Mouse (Mus musculus) CD8-positive naive resting alpha-beta T cell, adult 2 months (primary cell): Measurements from ENCODE around the gene Tigit.

Experiments
- DNase-seq, 2 experiments: peaks; one replicate each; pipeline ENCODE4 v3.0.0; 2022; ENCODE audit warnings: low read depth in 2 of 2, low spot score in 2 of 2

The Tigit gene

DNA sequence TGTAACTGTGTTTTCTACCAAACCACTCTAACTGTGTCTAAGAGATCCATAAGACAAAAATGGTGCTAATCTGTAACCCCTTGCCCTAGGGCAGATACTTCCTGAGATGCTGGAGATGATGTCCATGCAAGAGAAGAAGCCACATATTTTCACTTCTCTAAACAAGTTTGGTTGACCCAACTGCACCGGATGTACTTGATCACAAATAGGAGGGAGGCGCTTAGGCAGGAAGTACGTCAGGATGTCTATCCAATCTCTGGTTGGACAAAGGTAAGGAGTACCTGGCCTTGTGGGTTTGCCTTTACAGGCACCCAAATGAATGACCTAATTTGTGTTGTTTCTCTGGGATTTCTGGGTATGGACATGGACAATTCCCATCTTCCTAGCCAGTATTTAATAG lies 4.3 kb upstream of the Tigit start:
- no peak for DNase-seq

DNA sequence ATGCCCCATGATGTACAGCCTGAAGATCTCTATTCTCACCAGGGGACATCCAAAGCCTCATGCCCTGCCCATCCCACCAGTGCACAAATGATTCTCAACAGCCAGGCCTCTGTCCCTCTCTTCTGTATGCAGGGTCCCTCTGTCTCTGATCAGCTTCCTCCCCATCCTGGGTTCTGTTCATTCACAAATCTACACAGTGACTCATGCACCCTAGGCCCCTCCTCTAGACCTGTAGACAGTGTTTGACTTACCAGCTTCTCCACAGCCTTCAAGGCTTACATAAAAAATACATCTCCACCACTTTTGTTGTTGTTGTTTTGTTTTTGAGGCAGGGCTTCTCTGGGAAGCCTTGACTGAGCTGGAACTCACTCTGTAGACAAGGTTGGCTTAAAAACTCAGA lies 915 bp upstream of the Tigit start:
- no peak for DNase-seq

DNA sequence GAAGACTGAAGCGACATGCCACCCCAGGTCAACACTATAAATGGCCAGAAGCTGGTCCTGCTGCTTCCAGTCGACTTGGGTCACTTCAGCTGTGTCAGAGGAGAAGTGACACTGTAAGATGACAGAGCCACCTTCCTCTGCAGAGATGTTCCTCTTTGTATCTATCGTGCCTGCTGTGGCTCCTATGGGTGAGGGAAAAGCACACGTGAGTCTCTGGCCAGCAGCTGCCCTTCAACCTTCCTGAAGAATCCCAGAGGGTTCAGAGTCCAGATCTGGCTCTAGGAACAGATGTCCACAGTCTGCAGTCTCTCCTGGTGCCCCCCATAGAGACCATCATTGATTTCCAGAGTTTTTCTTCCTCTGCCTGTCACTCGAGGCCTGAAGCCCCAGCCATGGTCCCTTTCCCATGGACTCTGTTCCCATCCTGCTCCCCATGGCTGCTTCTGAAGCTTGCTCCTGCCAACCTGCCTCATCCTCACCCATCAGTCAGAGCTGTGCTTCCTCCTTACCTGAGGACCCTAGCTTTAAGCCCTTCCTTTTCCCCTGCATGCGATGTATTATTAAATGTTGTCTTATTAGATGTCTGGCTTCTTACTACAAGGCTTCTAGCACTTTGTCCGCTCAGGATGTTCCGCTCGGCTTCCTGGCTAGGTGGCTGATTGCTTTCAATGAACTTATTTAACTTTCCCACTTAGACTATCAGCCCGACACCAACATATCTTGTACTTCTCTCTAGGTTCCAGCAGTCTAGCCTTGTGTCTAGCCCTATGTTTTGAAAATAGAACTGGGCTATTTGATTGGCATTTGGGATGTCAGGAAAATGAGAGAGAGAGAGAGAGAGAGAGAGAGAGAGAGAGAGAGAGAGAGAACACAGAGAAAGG lies 1.6 kb downstream of the Tigit start:
- no peak for DNase-seq

DNA sequence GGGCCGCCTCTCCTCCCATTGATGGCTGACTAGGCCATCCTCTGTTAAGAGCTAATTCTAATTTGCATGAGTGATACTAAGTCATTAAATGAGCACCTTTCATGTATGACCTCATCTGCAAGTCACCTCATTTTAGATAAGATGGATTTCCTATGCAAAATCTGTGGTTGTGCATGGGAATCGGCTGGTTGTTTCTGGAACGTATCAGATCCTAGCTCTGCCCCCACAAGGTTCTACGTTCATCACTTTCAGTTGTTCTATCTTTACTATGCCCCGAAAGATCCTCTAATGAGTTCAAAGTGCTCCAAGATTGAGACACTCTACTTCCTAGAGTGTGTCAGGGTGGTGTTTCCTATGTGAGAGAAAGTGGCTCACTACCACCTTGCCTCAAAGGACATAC lies 2.4 kb downstream of the Tigit start:
- no peak for DNase-seq

DNA sequence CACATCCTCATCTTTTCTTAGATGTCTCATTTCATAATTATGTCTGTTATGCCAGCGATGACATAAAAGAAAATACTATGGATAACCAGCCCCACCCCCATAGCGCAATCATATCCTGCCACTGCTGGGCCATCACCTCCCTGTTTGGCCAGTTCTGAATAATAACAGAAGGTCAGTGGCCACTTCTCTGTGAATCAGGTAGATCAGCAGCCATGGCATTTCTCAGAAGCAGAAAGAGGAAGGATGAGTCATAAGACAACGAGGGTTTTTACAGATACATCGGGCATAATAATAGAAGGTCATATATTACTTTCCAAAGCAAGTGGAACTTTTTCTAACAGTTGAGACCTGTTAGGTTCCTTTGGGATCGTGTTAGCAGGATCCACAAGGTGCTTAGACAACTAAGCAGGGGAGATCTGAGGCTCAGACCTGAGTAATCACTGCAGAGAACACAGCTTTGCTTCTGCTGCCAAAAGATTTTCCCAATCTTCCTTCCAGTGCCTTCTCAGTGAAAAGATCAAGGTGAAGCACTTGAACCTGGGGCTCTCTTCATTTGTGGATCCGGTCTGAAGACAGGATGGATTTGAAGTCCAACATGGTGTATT lies 8.7 kb downstream of the Tigit start:
- DNase-seq, result no peak

DNA sequence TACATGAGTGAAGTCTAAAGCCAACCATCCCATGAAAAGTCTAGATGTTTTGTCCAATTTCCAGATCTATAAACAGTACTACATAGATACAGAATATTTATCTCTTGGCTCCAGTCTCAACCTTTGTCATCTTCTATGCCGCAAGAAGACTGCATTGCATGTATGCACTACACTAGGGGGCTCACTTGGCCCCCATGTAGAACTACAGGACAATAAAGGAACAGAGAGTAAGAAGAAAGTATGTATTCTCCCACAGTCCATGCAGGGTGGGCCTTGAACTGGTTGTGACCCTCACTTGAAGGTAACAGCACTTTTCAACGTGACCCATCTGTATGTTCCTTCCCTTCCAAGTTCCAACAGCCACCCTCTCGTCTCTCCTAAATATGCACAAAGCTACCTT lies 9.7 kb downstream of the Tigit start:
- no peak for DNase-seq

DNA sequence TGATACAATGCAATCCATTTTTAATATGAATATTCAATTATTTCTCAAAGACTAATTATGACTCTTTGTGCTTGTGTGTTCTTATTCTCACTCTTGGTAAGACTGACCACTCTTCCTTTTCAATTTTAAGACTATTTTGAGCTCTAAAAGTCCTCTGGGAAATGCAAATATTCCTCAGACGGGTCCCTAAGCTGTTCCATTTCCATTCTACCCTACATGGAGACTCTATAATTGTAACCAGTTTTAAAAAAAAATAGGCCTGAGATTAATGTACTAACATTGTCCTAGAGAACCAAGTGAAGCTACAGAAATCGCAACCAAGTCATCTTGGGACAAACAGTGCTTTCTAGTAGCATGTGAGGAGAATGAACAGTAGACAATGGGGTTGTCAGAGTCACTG lies 10.7 kb downstream of the Tigit start:
- no peak for DNase-seq

DNA sequence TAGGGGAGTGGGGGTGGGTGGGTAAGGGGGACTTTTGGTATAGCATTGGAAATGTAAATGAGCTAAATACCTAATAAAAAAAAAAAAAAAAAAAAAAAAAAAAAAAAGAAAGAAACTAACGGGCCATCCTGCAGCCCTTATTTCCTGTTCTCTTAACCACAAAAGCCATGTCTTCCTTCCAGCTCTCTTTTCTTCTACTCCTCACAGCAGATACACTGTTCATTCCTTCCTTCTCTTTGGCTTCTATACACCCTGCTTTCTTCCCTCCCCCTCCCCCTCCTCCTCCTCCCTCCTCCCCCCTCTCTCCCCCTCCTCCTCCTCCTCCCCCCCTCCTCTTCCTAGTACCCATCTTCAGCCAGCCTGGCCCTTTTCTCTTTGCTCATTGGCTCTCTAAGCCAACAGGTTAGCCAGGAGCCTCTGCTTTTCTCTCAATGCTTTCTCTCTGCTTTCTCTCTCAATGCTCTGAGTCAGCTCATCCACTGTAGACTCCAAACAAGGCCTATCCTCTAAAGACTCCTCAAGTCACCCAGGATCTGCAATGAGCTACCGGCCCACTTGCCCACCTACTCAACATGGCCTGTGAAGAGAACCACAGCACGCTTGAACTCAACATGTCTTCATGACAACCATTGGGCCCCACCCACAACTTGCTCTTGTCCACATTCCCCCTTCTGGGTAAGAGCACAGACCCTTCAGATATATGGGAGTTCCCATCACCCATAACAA lies 13.4 kb downstream of the Tigit start:
- DNase-seq, result no peak

DNA sequence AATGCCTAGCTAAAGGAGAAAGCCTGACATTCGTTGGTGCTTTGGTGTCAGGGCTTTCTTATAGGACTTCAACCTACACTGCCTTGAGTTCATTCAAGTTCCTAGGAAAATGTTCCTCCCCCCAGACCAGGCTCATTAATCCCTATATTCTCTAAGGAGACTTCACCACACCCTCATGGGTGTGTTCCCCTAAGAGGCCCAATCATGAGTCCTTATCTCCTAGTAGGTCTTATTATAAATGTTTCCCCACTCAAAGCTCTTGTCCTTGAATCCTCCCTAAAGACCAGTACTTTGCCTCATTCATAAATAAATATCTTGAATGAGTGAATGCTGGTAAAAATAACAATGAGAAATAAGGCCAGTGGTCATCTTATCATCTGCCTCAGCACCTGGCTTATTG lies 16.3 kb downstream of the Tigit start:
- no peak for DNase-seq

DNA sequence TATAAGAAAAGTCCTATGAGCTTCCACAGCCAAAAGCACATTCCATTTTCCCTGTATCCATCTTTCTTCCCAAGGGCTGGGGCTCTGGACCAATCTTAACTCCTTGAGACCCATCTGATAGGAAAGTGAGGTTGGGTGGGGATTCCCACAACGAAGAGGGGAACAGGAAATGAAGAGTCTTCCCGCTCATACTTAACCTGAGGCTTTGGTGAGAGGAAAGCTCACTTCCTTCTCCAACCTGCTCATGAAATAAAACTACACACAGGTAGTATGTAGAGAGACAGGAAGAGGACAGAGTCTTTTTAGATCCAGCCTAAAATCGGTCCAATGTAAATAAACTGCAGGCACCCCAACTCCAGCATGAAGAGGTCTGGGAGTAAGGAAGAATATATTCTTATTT lies 17.0 kb downstream of the Tigit start:
- DNase-seq, result no peak

DNA sequence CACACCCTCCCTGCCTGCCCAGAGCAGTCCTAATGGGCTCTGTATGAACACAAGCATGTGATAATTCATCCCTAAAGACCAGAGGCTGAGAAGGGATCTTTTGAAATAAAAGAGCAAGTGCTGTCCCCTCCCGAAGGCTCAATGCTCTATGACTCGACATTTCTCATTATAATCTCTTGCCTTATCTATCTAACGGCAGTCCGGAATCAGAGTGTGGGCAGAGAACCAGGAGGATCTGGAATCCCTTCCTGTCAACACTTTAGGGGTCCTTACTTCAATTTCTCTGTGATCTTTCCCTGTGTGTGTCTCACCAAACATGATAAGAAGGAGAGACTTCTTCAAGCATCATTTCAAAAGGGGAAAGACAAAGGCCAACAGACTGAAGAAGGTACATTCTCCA lies 18.1 kb downstream of the Tigit start:
- DNase-seq, result no peak

DNA sequence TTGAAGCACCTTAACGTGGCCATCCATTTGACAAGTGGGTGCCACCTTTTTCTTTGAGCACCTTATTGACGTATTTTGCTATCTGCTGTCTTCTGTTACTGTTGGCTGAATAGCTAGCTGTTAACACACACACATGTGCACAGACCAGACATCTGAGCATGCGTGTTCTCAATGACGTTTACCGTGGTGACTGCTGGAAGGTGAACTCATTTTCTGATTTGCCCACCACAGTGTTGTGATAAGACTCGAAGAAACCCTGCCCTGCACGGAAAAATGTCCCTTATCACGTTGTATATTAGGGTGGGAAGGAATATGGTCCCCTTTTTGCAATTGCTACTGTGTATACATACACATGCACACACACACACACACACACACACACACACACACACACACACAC lies 22.7 kb downstream of the Tigit start:
- DNase-seq, result no peak

DNA sequence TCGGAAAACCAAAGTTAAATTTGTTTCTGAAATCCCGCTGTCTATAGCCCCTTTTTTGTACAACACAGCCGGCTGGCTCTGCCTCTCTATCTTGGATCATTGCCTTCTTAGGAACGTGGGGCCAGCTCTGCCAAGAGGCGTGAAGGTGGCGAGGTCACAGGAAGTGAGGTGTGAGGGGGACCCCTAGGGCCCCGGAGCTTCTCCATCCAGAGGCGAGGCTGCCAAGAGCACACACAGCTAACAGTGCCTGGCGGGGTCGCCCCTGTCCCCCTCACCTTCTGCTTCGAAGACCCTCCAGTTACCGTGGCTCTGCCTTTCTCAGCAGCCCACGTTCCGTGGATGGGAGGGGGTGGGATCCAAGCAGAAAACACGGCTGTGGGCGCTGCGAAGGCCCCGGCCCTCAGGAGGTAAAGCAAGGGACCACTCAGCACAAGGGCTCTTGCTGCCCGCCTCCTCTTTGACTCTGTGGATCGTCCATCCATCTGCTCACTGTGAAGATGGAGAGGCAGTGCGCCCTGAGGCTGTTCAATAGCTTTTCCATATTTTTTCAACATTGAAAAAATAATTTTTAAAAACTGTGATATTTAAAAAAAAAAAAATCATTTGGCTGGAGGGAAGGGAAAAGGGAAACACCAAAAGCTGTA lies 25.4 kb downstream of the Tigit start:
- DNase-seq, result no peak

DNA sequence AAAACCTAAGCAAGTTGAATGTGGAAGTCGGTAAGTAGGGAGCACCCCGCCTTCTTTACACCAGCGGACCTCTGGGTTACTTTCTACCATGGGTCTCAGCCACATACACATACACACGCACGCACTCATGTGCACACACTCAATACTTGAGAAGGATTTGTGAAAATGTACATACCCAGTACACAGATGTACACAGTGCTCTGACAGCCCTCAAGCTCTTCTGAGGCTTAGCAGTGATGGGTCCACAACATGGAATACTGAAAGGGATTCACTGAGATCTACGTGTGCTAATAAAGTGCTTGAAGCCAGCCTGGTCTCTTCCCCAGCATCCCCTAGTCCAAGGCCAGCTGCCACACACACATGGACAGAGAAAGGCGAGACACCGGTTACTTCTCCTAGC lies 26.7 kb downstream of the Tigit start:
- no peak for DNase-seq

DNA sequence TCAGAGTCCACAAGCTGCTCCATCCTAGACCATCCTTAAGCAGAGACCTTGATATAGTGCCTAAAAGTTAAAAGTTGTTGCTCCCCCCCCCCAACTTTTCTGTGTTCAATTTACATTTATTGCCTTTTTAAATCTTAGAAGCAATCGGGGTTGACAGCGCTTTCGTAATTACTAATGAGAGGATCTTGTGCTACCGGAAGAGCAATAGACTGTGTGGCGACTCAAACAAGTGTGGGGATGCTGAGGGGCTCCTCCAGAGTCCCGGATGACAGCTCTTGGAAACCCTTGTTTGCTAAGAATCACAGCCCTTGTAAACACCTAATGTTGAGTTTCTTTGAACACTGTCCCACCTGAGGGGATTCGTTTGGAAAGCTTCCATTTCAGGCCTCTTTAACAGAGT lies 29.9 kb downstream of the Tigit start:
- no peak for DNase-seq

DNA sequence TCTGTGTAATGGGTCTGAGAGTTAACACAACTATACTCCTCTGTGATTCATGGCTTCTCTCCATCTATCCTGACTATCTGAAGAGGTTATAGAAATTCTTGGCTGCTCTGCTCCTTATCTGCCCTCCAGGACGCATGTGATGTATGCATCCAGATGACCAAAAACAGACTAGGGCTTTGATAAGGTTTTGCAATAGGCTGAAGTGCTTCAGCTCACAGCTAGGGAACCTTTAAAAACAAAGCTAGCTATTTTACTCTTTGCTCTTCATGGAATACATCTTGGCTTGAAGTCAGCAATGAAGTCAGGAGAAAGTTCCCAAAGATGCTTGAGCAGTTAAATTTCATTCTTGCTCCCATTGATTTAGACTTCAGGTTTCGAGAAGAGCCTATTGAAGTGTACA lies 32.2 kb downstream of the Tigit start:
- DNase-seq, result no peak

DNA sequence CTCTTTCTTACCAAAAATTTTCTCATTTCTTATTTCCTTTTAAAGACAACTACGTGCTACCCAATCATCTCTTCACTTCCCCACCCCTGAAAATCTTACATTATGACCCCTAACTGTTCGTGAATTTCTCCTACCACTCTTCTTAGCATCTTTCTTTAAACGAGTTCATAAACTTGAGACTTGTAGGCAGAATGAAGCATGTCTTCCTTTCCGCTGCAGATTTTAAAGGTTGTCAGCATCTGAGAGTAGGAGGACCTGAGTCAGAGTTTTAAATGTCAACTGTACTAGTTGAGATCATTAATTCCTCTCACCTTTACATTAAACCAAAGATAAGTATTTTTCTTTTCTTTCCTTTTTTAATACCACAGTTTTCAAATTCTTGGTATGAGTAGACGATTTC lies 35.3 kb downstream of the Tigit start:
- no peak for DNase-seq

DNA sequence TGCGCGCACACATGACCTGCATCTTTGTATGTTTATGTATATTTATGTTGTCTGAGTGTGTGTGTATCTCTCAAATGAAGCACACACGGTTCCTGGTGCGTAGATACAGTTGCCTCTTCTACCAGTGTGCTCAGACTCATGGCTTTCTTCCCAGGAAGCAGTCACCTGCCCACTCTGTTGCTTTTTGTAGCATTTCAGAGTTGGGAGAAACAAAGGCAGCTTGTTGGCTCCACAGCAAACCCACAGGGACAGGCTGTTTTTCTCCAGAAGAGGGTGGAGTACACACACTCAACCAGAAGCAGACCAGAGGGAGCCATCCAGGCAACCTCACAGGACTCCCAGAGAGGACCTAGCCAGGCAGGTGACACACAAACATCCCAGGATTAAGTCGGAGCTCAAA lies 38.0 kb downstream of the Tigit start:
- DNase-seq, result no peak

DNA sequence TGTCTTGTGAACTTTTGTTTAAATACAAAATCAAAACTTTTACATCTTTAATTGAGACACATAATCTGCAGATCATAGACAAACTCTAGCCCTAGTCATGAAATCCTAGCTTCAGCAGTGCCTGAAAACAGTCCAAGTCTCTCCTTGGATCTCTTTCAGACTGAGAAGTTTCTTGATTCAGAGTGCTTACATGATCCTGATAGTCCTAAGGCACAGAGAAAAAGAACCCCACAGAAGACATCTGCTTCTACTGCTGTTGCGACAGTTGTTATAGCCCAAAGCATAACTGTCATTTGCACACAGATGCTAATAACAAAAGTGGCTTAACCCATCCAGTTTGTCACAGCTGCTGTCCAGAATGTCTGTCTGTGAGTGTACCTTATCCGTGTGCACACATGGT lies 38.7 kb downstream of the Tigit start:
- no peak for DNase-seq

DNA sequence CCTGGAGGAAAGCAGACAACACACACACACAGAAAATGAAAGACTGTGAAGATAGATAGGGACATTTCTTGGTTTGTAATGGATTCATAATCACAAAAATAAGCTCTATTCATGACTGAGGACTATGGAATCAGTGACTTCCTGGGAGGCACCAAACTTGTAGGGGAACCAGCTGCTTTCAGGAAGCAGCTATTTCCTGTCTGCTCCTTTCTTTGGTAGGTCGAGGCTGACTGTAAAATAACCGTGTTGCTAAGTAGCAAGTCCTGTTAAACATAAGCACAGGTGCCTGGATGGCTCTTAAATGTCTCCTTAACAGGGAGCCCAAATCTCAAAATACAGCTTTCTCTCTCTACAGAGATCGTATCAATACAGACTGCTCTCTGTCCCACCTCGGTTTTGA lies 39.1 kb downstream of the Tigit start:
- peak in 1 of 2 experiments; percentile 5 for DNase-seq

DNA sequence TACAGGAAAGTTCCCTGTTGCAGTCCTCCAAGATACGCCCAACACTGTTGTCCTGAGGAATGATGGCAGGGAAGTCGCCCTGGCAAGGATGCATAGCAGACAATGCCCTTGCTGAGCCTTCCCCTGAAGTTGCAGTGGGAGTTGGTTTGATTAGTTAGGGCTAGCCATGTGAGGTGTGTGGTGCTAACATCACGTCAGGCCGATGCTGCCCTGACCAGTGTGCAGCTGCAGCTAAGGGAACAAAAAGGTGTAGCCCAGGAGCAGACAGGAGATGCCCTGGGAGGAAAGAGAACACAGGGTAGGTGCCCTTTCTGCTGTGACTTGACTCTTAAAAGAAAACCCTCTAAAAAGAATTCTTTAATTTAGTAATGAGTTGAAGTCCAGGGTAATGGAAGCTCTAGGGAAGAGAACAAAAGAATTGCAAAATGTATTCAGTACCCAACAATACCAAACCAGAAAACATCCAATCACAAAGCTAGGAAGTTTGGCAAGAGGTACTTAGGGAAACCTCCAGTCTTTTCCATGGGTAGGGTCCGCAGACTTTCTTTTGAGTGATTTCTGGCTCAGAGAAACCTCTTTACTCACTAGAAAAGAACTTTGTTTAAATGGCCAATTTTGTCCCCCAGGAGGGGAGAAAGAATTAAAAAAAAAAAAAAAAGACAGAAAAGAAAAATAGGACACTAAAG lies 40.5 kb downstream of the Tigit start:
- DNase-seq, result no peak
